Mouse (Mus musculus) intestine, postnatal 0 days (tissue): ENCODE data around the gene Cfd. TPM values are rescaled to one million over a fixed set of nuclear protein-coding genes. Genes with fewer than 3 reads are reported as not detected.
A peak's percentile ranks its signal among the peaks of the same experiment; 100 is the strongest.

Experiments used
- ATAC-seq: fragments of 200-750 bp; cut with Nextera tagmentation; 2 replicates; pipeline ENCODE4 v1.8.0; 2017; ENCODE audit warnings: mild to moderate bottlenecking, moderate TSS enrichment, moderate library complexity
- H3K27ac ChIP-seq: fragments of 300-500 bp; sonication (generic); 2 replicates; pipeline ENCODE4 v1.5.1; 2014; ENCODE audit warnings: mild to moderate bottlenecking, low read depth, low read length, moderate library complexity
- H3K27me3 ChIP-seq: fragments of 300-500 bp; sonication (generic); replicated peaks from 2 replicates; pipeline ENCODE4 v1.6.1; 2014; ENCODE audit warnings: low read length, mixed read lengths; ENCODE audit not compliant: control insufficient read depth, insufficient read depth
- H3K36me3 ChIP-seq: fragments of 300-500 bp; sonication (generic); 2 replicates; pipeline ENCODE4 v1.6.1; 2014; ENCODE audit warnings: mild to moderate bottlenecking, moderate library complexity; ENCODE audit not compliant: control insufficient read depth, insufficient read depth
- H3K4me1 ChIP-seq: fragments of 300-500 bp; sonication (generic); replicated peaks from 2 replicates; pipeline ENCODE4 v1.6.1; 2014; ENCODE audit warnings: antibody characterized with exemption, low read length, mixed read lengths; ENCODE audit not compliant: control insufficient read depth, insufficient read depth
- H3K4me2 ChIP-seq: fragments of 300-500 bp; sonication (generic); replicated peaks from 2 replicates; pipeline ENCODE4 v1.6.1; 2014; ENCODE audit warnings: low read depth, mild to moderate bottlenecking, moderate library complexity
- H3K4me3 ChIP-seq: fragments of 300-500 bp; sonication (generic); 2 replicates; pipeline ENCODE4 v1.5.1; 2014; ENCODE audit warnings: low read depth, low read length
- H3K9ac ChIP-seq: fragments of 300-500 bp; sonication (generic); 2 replicates; pipeline ENCODE4 v1.6.1; 2014; ENCODE audit warnings: mild to moderate bottlenecking, low read depth, low read length
- H3K9me3 ChIP-seq: fragments of 300-500 bp; sonication (generic); 2 replicates; pipeline ENCODE4 v1.6.1; 2016; ENCODE audit warnings: mixed run types; ENCODE audit not compliant: control insufficient read depth
- CTCF ChIP-seq: sonication (generic); IDR thresholded peaks from 2 replicates; pipeline ENCODE4 v1.5.1; 2016; ENCODE audit warnings: low read depth, mild to moderate bottlenecking, control low read depth, antibody characterized with exemption, moderate library complexity
- WGBS: fragments of 180-500 bp; shearing (Covaris S2); extraction: QIAGEN DNeasy Blood & Tissue Kit; methylation state at CpG from one replicate; pipeline ENCODE4 v1.1.7; 2014; 5-methylcytosine and 5-hydroxymethylcytosine counted together
- polyA plus RNA-seq: library from polyadenylated mRNA; unstranded; fragments of >200 nt; fragmentation: Nextera tagmentation; extraction: Ambion mirVana; gene quantifications from 2 replicates; pipeline ENCODE4 v1.2.1, GENCODE M21; 2015

Gene Cfd
- polyA plus RNA-seq, 1 experiment from 2014 or later = not detected

DNA sequence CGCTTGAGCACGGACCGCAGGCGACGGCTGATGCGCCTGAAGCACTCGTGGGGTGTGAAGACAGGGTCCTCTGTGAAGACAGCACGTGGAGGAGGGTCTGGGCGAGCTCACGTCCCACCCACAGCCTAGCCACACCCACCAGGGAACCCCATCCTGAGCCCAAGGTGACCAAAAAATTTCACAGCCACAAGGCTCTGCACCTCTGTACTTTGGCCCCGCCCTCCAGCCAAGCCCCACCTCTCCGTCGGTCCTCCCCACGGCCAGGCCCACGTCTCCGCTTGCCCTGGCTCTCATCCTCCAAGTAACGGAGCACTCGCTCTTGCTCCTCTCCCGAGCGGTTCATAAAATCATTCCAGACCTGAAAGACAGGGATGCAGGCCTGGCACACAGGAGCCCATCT lies 21.8 kb downstream of the Cfd start:
- H3K4me2 ChIP-seq = no peak overlapping the region
- no peak for TF ChIP-seq CTCF
- H3K27me3 ChIP-seq = no peaks in the 10 kb centered on the region
- no peak overlapping the region for H3K9ac ChIP-seq
- H3K9me3 ChIP-seq = no peaks in the 10 kb centered on the region
- H3K27ac ChIP-seq = no peak overlapping the region
- ATAC-seq = no peak
- WGBS = 75% methylated on average over 20 of the region's 20 CpGs
- 0 out of 2 replicates have a peak, but pooled peaks cover 7% of the 10 kb centered on the region for H3K4me1 ChIP-seq
- peaks cover 7% of the 10 kb centered on the region for H3K36me3 ChIP-seq
- no peak overlapping the region for H3K4me3 ChIP-seq

GRCm38 (mm10) chr10:79914131-79914947 lies 23.7 kb downstream of the Cfd start:
- ATAC-seq = no peak
- Histone ChIP-seq H3K27me3 (peaks cover 12% of the 10 kb centered on the region), H3K36me3 (peaks cover 7% of the 10 kb centered on the region), H3K4me2 (0 out of 2 replicates have a peak overlapping the region, but pooled peaks have one; percentile 6), H3K9me3 (no peaks in the 10 kb centered on the region), H3K9ac (no peak overlapping the region), H3K27ac (no peak overlapping the region), H3K4me1 (0 out of 2 replicates have a peak, but pooled peaks cover 7% of the 10 kb centered on the region), H3K4me3 (no peak overlapping the region)
- 65% methylated on average over 9 of the region's 11 CpGs for WGBS
- TF ChIP-seq CTCF = no peak

DNA sequence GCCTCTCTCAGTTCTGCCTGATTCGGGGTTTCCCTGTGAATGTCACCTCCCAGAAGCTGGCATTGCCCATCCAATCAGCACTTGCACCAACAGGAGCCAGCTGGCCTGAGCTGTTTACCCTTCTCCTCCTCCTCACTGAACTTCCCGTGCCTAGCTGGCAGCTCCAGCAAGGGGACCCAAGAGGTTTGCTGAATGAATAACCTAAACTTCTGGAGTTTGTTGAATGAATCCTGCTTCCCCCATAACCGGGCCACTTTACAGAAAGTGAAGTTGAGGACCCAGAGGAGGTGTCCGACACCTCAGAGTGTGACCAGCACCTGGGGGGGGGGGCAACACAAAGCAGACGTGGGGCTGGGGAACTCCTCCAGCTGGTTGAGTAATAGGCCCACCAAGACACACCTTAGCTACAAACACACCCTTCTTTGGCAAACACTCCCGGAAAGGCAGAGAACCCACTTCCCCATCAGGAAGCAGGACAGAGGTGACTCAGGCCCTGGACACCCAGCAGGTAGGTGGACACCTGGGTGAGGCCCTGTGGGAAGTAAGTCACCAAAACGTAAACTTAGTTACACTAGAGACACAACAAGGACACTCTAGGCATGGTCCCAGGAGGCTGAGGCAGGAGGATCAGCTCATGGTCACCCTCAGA lies 24.4 kb downstream of the Cfd start:
- ATAC-seq = peak; percentile 34; the same call in 1 of the 2 replicates
- Histone ChIP-seq H3K4me2 (peak overlapping the region; percentile 96), H3K9ac (peak overlapping the region; percentile 8; the same call in 1 of the 2 replicates), H3K4me3 (no peak overlapping the region), H3K27ac (no peak overlapping the region), H3K27me3 (peaks cover 15% of the 10 kb centered on the region), H3K36me3 (peaks cover 7% of the 10 kb centered on the region), H3K9me3 (no peaks in the 10 kb centered on the region), H3K4me1 (0 out of 2 replicates have a peak, but pooled peaks cover 7% of the 10 kb centered on the region)
- no peak for TF ChIP-seq CTCF
- WGBS = 44% methylated on average over 7 of the region's 7 CpGs

DNA sequence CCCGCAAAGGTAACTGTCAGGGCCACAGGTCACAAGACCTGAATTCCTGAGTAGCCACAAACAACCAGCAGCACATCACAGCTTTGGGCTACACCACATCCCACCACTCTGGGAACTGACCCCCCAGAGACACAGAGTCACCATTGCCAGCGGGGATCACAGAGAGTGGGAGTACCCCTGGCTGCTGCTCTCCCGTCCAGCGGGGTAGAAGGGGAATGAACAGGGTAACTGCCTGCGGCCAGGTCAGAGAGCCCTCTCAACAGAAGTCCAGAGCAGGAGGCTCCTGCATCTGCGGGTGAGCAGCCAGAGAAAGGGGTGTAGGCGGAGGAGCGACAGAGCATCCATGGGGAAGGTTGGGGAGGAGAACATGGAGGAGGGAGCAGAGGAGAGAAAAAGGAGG lies 25.4 kb downstream of the Cfd start:
- Histone ChIP-seq H3K4me1 (0 out of 2 replicates have a peak, but pooled peaks cover 7% of the 10 kb centered on the region), H3K9ac (peak overlapping the region; percentile 87), H3K36me3 (no peaks in the 10 kb centered on the region; the same call in 1 of the 2 replicates), H3K27me3 (peaks cover 26% of the 10 kb centered on the region), H3K4me3 (peak overlapping the region; percentile 64), H3K27ac (0 out of 2 replicates have a peak overlapping the region, but pooled peaks have one; percentile 73), H3K9me3 (no peaks in the 10 kb centered on the region), H3K4me2 (peak overlapping the region; percentile 96)
- TF ChIP-seq CTCF = no peak
- no peak for ATAC-seq
- 13% methylated on average over 8 of the region's 8 CpGs for WGBS

DNA sequence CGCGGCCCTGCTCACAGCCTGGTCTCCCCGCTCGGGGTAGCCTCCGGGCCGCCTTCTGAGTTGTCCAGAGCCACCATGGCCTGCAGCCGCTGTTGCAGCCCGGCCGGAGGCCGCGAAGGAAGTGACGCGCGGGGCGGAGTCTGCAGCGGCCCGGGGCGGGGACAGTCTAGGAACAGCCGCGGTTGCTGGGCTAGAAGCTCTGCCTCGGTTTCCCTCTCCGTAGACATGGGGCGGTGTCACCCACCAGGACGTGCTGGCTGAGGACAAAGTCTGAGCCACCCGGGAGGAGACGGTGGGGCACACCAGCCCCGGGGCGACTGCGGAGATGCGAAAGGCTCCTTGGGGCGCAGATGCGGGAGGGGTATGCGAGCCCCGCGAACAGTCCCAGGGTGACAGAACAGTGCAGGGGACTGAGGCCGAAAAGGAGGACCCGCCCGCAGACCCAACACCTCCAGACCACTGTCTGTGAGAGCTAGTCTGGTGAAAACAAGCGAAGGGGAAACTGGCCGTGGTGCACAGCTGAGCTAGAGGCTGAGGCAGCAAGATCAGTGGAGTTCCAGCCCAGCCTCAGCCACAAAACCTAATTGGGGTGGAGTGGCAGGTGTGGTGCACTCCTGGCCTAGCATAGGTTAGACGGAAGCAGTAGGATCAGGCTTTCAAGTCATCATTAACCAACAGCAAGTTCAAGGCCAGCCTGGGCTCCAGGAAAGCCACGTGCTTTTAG lies 26.3 kb downstream of the Cfd start, which contains the start of gene Kiss1r:
Gene Kiss1r (plus strand): TSS at position 164 of the 724 bp plus-strand sequence.
- Histone ChIP-seq H3K4me3 (peak within 1 kb of the TSS; percentile 64), H3K27me3 (peaks cover 32% of the 10 kb centered on the region), H3K9ac (peak within 1 kb of the TSS; percentile 87), H3K4me2 (peak within 1 kb of the TSS; percentile 96), H3K4me1 (0 out of 2 replicates have a peak, but pooled peaks cover 9% of the 10 kb centered on the region), H3K27ac (peak within 1 kb of the TSS; percentile 73), H3K36me3 (no peaks in the 10 kb centered on the region; the same call in 1 of the 2 replicates), H3K9me3 (no peaks in the 10 kb centered on the region)
- WGBS = 2% methylated on average over 42 of the region's 42 CpGs
- no peak for TF ChIP-seq CTCF
- ATAC-seq = peak; percentile 67
